Mouse (Mus musculus): ENCODE measurements around the gene Agpat1. TPM values are rescaled to one million over a fixed set of nuclear protein-coding genes. Genes with fewer than 3 reads are reported as not detected.
A peak's percentile ranks its signal among the peaks of the same experiment; 100 is the strongest.

Agpat1 gene
- polyA plus RNA-seq, 1 experiment from 2014 or later = 55.6 TPM

DNA sequence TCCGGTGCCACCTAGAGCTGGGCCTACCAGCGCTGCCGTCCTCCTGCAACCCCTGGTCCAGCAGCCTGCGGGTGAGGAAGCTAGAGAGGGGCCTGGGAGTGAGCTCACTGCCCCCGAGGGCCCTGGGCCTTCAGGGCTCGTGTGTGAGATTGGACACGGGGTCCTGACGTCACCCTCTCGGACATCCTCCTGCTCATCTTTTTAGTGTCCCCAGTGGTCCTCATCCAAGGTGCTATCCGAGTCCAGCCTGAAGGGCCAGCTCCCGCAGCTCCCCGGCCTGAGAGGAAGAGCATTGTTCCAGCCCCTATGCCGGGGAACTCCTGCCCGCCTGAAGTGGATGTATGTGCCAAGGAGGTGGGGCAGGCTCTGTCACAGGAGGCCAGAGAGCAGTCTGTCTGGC lies 46.7 kb downstream of the Agpat1 start:
- Histone ChIP-seq H3K27me3 (replicated peaks; ENCODE audit: control insufficient read depth, insufficient read depth, low read length) (no peaks in the 10 kb centered on the region), H3K4me2 (replicated peaks; ENCODE audit: low read depth) (no peak overlapping the region), H3K4me3 (ENCODE audit: low read depth, low read length) (no peak overlapping the region), H3K36me3 (ENCODE audit: control insufficient read depth, insufficient read depth) (peaks cover 33% of the 10 kb centered on the region), H3K9me3 (ENCODE audit: control insufficient read depth) (no peaks in the 10 kb centered on the region), H3K4me1 (replicated peaks; ENCODE audit: control insufficient read depth, insufficient read depth, low read length) (no peaks in the 10 kb centered on the region), H3K27ac (ENCODE audit: low read depth, low read length) (no peak overlapping the region), H3K9ac (ENCODE audit: low read depth, low read length) (no peak overlapping the region)
- ATAC-seq = no peak
- TF ChIP-seq CTCF (IDR thresholded peaks at IDR 0.05; ENCODE audit: low read depth) = no peak
- WGBS = 96% methylated on average over 14 of the region's 14 CpGs

GRCm38 (mm10) chr17:34651507-34652221 lies 47.6 kb downstream of the Agpat1 start:
- ATAC-seq = no peak
- Histone ChIP-seq H3K4me3 (ENCODE audit: low read depth, low read length) (no peak overlapping the region), H3K27me3 (replicated peaks; ENCODE audit: control insufficient read depth, insufficient read depth, low read length) (no peaks in the 10 kb centered on the region), H3K27ac (ENCODE audit: low read depth, low read length) (no peak overlapping the region), H3K4me1 (replicated peaks; ENCODE audit: control insufficient read depth, insufficient read depth, low read length) (peaks cover 7% of the 10 kb centered on the region; the same call in 1 of the 2 replicates), H3K4me2 (replicated peaks; ENCODE audit: low read depth) (no peak overlapping the region), H3K9ac (ENCODE audit: low read depth, low read length) (no peak overlapping the region), H3K9me3 (ENCODE audit: control insufficient read depth) (no peaks in the 10 kb centered on the region), H3K36me3 (ENCODE audit: control insufficient read depth, insufficient read depth) (peaks cover 33% of the 10 kb centered on the region)
- 54% methylated on average over 19 of the region's 19 CpGs for WGBS
- TF ChIP-seq CTCF (IDR thresholded peaks at IDR 0.05; ENCODE audit: low read depth) = peak; percentile 77

- 89% methylated on average over 10 of the region's 10 CpGs for WGBS
- H3K4me3 ChIP-seq (ENCODE audit: low read depth, low read length) = no peak overlapping the region
These were observed 48.5 kb downstream of the Agpat1 start for GRCm38 (mm10) chr17:34652546-34652945.

GRCm38 (mm10) chr17:34652985-34653384 lies 48.9 kb downstream of the Agpat1 start:
- no peak overlapping the region for H3K9ac ChIP-seq (ENCODE audit: low read depth, low read length)
- no peaks in the 10 kb centered on the region for H3K27me3 ChIP-seq (replicated peaks; ENCODE audit: control insufficient read depth, insufficient read depth, low read length)
- H3K27ac ChIP-seq (ENCODE audit: low read depth, low read length) = no peak overlapping the region
- H3K4me2 ChIP-seq (replicated peaks; ENCODE audit: low read depth) = no peak overlapping the region
- 89% methylated on average over 8 of the region's 8 CpGs for WGBS
- no peak for ATAC-seq
- peaks cover 7% of the 10 kb centered on the region; the same call in 1 of the 2 replicates for H3K4me1 ChIP-seq (replicated peaks; ENCODE audit: control insufficient read depth, insufficient read depth, low read length)
- no peak for TF ChIP-seq CTCF (IDR thresholded peaks at IDR 0.05; ENCODE audit: low read depth)
- no peak overlapping the region for H3K4me3 ChIP-seq (ENCODE audit: low read depth, low read length)
- H3K9me3 ChIP-seq (ENCODE audit: control insufficient read depth) = no peaks in the 10 kb centered on the region
- peaks cover 33% of the 10 kb centered on the region for H3K36me3 ChIP-seq (ENCODE audit: control insufficient read depth, insufficient read depth)

More at GRCm38 (mm10) chr17:34652546-34652945, 48.5 kb downstream of the Agpat1 start:
- no peak for TF ChIP-seq CTCF (IDR thresholded peaks at IDR 0.05; ENCODE audit: low read depth)
- no peaks in the 10 kb centered on the region for H3K27me3 ChIP-seq (replicated peaks; ENCODE audit: control insufficient read depth, insufficient read depth, low read length)
- H3K4me2 ChIP-seq (replicated peaks; ENCODE audit: low read depth) = no peak overlapping the region
- no peak overlapping the region for H3K9ac ChIP-seq (ENCODE audit: low read depth, low read length)
- H3K27ac ChIP-seq (ENCODE audit: low read depth, low read length) = no peak overlapping the region
- H3K9me3 ChIP-seq (ENCODE audit: control insufficient read depth) = no peaks in the 10 kb centered on the region
- no peak for ATAC-seq
- H3K4me1 ChIP-seq (replicated peaks; ENCODE audit: control insufficient read depth, insufficient read depth, low read length) = peaks cover 7% of the 10 kb centered on the region; the same call in 1 of the 2 replicates
- peaks cover 33% of the 10 kb centered on the region for H3K36me3 ChIP-seq (ENCODE audit: control insufficient read depth, insufficient read depth)

DNA sequence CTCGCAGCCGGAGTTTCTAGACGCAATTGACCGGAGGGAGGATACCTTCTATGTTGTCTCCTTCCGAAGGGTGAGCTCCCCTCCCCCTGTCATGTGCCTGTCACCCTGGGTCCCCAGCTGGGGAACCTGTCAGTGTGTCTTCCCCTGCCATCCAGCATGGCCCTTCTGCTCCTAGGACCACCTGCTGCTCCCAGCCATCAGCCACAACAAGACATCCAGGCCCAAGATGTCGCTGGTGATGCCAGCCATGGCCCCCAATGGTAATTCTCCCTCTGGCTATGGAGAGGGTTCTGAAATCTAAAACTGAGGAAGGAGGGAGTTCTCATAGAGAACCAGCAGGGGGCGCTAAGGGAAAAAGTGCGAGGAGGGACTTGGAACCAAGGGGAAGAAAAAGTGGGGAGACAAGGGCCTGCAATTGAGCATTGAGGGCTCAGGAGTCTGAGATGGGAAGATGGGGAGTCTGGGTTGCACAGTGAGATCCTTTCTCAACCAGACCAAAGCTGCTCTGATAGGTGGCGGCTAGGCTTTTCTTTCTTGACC lies 49.8 kb downstream of the Agpat1 start:
- TF ChIP-seq CTCF (IDR thresholded peaks at IDR 0.05; ENCODE audit: low read depth) = peak; percentile 89
- H3K27me3 ChIP-seq (replicated peaks; ENCODE audit: control insufficient read depth, insufficient read depth, low read length) = peaks cover 1% of the 10 kb centered on the region; the same call in 1 of the 2 replicates
- no peak overlapping the region for H3K27ac ChIP-seq (ENCODE audit: low read depth, low read length)
- H3K9ac ChIP-seq (ENCODE audit: low read depth, low read length) = no peak overlapping the region
- no peaks in the 10 kb centered on the region for H3K9me3 ChIP-seq (ENCODE audit: control insufficient read depth)
- H3K4me1 ChIP-seq (replicated peaks; ENCODE audit: control insufficient read depth, insufficient read depth, low read length) = peaks cover 7% of the 10 kb centered on the region; the same call in 1 of the 2 replicates
- H3K4me3 ChIP-seq (ENCODE audit: low read depth, low read length) = no peak overlapping the region
- ATAC-seq = no peak
- H3K36me3 ChIP-seq (ENCODE audit: control insufficient read depth, insufficient read depth) = peaks cover 33% of the 10 kb centered on the region
- 66% methylated on average over 9 of the region's 9 CpGs for WGBS
- no peak overlapping the region for H3K4me2 ChIP-seq (replicated peaks; ENCODE audit: low read depth)

- Histone ChIP-seq H3K9ac (ENCODE audit: low read depth, low read length) (no peak overlapping the region), H3K36me3 (ENCODE audit: control insufficient read depth, insufficient read depth) (peaks cover 33% of the 10 kb centered on the region), H3K9me3 (ENCODE audit: control insufficient read depth) (no peaks in the 10 kb centered on the region), H3K27ac (ENCODE audit: low read depth, low read length) (peak overlapping the region; percentile 62; the same call in 1 of the 2 replicates), H3K4me3 (ENCODE audit: low read depth, low read length) (no peak overlapping the region), H3K27me3 (replicated peaks; ENCODE audit: control insufficient read depth, insufficient read depth, low read length) (peaks cover 7% of the 10 kb centered on the region; the same call in 1 of the 2 replicates), H3K4me2 (replicated peaks; ENCODE audit: low read depth) (no peak overlapping the region), H3K4me1 (replicated peaks; ENCODE audit: control insufficient read depth, insufficient read depth, low read length) (peaks cover 7% of the 10 kb centered on the region; the same call in 1 of the 2 replicates)
- ATAC-seq = no peak
- 83% methylated on average over 12 of the region's 13 CpGs for WGBS
- TF ChIP-seq CTCF (IDR thresholded peaks at IDR 0.05; ENCODE audit: low read depth) = no peak
These were observed 50.3 kb downstream of the Agpat1 start for GRCm38 (mm10) chr17:34654392-34654791.
